Mouse (Mus musculus): ENCODE data around the gene Magi2. TPM values are rescaled to one million over a fixed set of nuclear protein-coding genes. Genes with fewer than 3 reads are reported as not detected.

The Magi2 gene
- polyA plus RNA-seq, 2 experiments, result 0.08 to 0.15 TPM

GRCm38 (mm10) chr5:20654766-20655472 is 1428.1 kb downstream of the Magi2 start:
- Histone ChIP-seq H3K27ac (no peak overlapping the region), H3K4me1 (replicated peaks; ENCODE audit: control insufficient read depth in 2 of 2, insufficient read depth in 2 of 2, low read length in 1 of 2) (no peaks in the 10 kb centered on the region), H3K36me3 (replicated peaks; ENCODE audit: control insufficient read depth, insufficient read depth, low read depth) (no peaks in the 10 kb centered on the region), H3K9ac (replicated peaks) (no peak overlapping the region), H3K4me2 (ENCODE audit: low read depth) (no peak overlapping the region), H3K27me3 (ENCODE audit: control insufficient read depth, insufficient read depth, low read length) (no peaks in the 10 kb centered on the region), H3K9me3 (ENCODE audit: control insufficient read depth, low read length) (no peaks in the 10 kb centered on the region), H3K4me3 (ENCODE audit: insufficient read depth in 1 of 2, low read depth in 2 of 2, low read length in 2 of 2) (no peak overlapping the region)
- ATAC-seq (ENCODE audit: insufficient read depth) (no peak), DNase-seq (ENCODE audit: low read depth in 3 of 3, low spot score in 3 of 3) (no peak)
- 45% methylated on average over 10 of the region's 10 CpGs for WGBS (ENCODE audit: insufficient replicate concordance)
- TF ChIP-seq EP300 (IDR thresholded peaks at IDR 0.05; ENCODE audit: low read depth) (no peak), CTCF (IDR thresholded peaks at IDR 0.05; ENCODE audit: low read depth) (no peak)

GRCm38 (mm10) chr5:20657056-20657455 is 1430.2 kb downstream of the Magi2 start:
- WGBS (ENCODE audit: insufficient replicate concordance), result 62% methylated on average over 5 of the region's 5 CpGs
- TF ChIP-seq EP300 (IDR thresholded peaks at IDR 0.05; ENCODE audit: low read depth), result no peak
- no peak for TF ChIP-seq CTCF (IDR thresholded peaks at IDR 0.05; ENCODE audit: low read depth)
- H3K4me2 ChIP-seq (ENCODE audit: low read depth), result no peak overlapping the region
- H3K9ac ChIP-seq (replicated peaks), result no peak overlapping the region
- no peak overlapping the region for H3K27ac ChIP-seq
- H3K4me1 ChIP-seq (replicated peaks; ENCODE audit: control insufficient read depth in 2 of 2, insufficient read depth in 2 of 2, low read length in 1 of 2), result no peaks in the 10 kb centered on the region
- no peaks in the 10 kb centered on the region for H3K36me3 ChIP-seq (replicated peaks; ENCODE audit: control insufficient read depth, insufficient read depth, low read depth)
- no peaks in the 10 kb centered on the region for H3K9me3 ChIP-seq (ENCODE audit: control insufficient read depth, low read length)
- ATAC-seq (ENCODE audit: insufficient read depth) (no peak), DNase-seq (ENCODE audit: low read depth in 3 of 3, low spot score in 3 of 3) (no peak)
- H3K4me3 ChIP-seq (ENCODE audit: insufficient read depth in 1 of 2, low read depth in 2 of 2, low read length in 2 of 2), result no peak overlapping the region
- no peaks in the 10 kb centered on the region for H3K27me3 ChIP-seq (ENCODE audit: control insufficient read depth, insufficient read depth, low read length)

- H3K4me1 ChIP-seq (replicated peaks; ENCODE audit: control insufficient read depth in 2 of 2, insufficient read depth in 2 of 2, low read length in 1 of 2), result no peaks in the 10 kb centered on the region
- ATAC-seq (ENCODE audit: insufficient read depth), result no peak
- no peaks in the 10 kb centered on the region for H3K36me3 ChIP-seq (replicated peaks; ENCODE audit: control insufficient read depth, insufficient read depth, low read depth)
- H3K27me3 ChIP-seq (ENCODE audit: control insufficient read depth, insufficient read depth, low read length), result no peaks in the 10 kb centered on the region
- 73% methylated on average over 8 of the region's 8 CpGs for WGBS (ENCODE audit: insufficient replicate concordance)
- no peak overlapping the region for H3K4me2 ChIP-seq (ENCODE audit: low read depth)
- H3K9me3 ChIP-seq (ENCODE audit: control insufficient read depth, low read length), result no peaks in the 10 kb centered on the region
- no peak overlapping the region for H3K9ac ChIP-seq (replicated peaks)
- TF ChIP-seq EP300 (IDR thresholded peaks at IDR 0.05; ENCODE audit: low read depth) (no peak), CTCF (IDR thresholded peaks at IDR 0.05; ENCODE audit: low read depth) (no peak)
- no peak for DNase-seq (ENCODE audit: low read depth in 3 of 3, low spot score in 3 of 3)
- no peak overlapping the region for H3K27ac ChIP-seq
- no peak overlapping the region for H3K4me3 ChIP-seq (ENCODE audit: insufficient read depth in 1 of 2, low read depth in 2 of 2, low read length in 2 of 2)
These were observed 1440.8 kb downstream of the Magi2 start for GRCm38 (mm10) chr5:20667601-20668000.

- Histone ChIP-seq H3K27me3 (ENCODE audit: control insufficient read depth, insufficient read depth, low read length) (no peaks in the 10 kb centered on the region), H3K36me3 (replicated peaks; ENCODE audit: control insufficient read depth, insufficient read depth, low read depth) (no peaks in the 10 kb centered on the region), H3K9ac (replicated peaks) (no peak overlapping the region), H3K4me1 (replicated peaks; ENCODE audit: control insufficient read depth in 2 of 2, insufficient read depth in 2 of 2, low read length in 1 of 2) (no peaks in the 10 kb centered on the region), H3K27ac (no peak overlapping the region), H3K4me2 (ENCODE audit: low read depth) (no peak overlapping the region), H3K9me3 (ENCODE audit: control insufficient read depth, low read length) (no peaks in the 10 kb centered on the region), H3K4me3 (ENCODE audit: insufficient read depth in 1 of 2, low read depth in 2 of 2, low read length in 2 of 2) (no peak overlapping the region)
- ATAC-seq (ENCODE audit: insufficient read depth) (no peak), DNase-seq (ENCODE audit: low read depth in 3 of 3, low spot score in 3 of 3) (no peak)
- 62% methylated on average over 10 of the region's 10 CpGs for WGBS (ENCODE audit: insufficient replicate concordance)
- TF ChIP-seq EP300 (IDR thresholded peaks at IDR 0.05; ENCODE audit: low read depth) (no peak), CTCF (IDR thresholded peaks at IDR 0.05; ENCODE audit: low read depth) (no peak)
These were observed 1442.0 kb downstream of the Magi2 start for GRCm38 (mm10) chr5:20668736-20669355.

GRCm38 (mm10) chr5:20669456-20669855 is 1442.6 kb downstream of the Magi2 start:
- H3K4me2 ChIP-seq (ENCODE audit: low read depth), result no peak overlapping the region
- no peaks in the 10 kb centered on the region for H3K9me3 ChIP-seq (ENCODE audit: control insufficient read depth, low read length)
- DNase-seq (ENCODE audit: low read depth in 3 of 3, low spot score in 3 of 3) (no peak), ATAC-seq (ENCODE audit: insufficient read depth) (no peak)
- H3K36me3 ChIP-seq (replicated peaks; ENCODE audit: control insufficient read depth, insufficient read depth, low read depth), result no peaks in the 10 kb centered on the region
- H3K4me3 ChIP-seq (ENCODE audit: insufficient read depth in 1 of 2, low read depth in 2 of 2, low read length in 2 of 2), result no peak overlapping the region
- H3K27me3 ChIP-seq (ENCODE audit: control insufficient read depth, insufficient read depth, low read length), result no peaks in the 10 kb centered on the region
- no peak overlapping the region for H3K9ac ChIP-seq (replicated peaks)
- 60% methylated on average over 5 of the region's 5 CpGs for WGBS (ENCODE audit: insufficient replicate concordance)
- no peak overlapping the region for H3K27ac ChIP-seq
- TF ChIP-seq CTCF (IDR thresholded peaks at IDR 0.05; ENCODE audit: low read depth) (no peak), EP300 (IDR thresholded peaks at IDR 0.05; ENCODE audit: low read depth) (no peak)
- no peaks in the 10 kb centered on the region for H3K4me1 ChIP-seq (replicated peaks; ENCODE audit: control insufficient read depth in 2 of 2, insufficient read depth in 2 of 2, low read length in 1 of 2)
